Mouse (Mus musculus): Measurements from ENCODE around the gene Cd93. TPM values are rescaled to one million over a fixed set of nuclear protein-coding genes. Genes with fewer than 3 reads are reported as not detected.

The Cd93 gene
- polyA plus RNA-seq, 1 experiment from 2014 or later, result 7.4 TPM

DNA sequence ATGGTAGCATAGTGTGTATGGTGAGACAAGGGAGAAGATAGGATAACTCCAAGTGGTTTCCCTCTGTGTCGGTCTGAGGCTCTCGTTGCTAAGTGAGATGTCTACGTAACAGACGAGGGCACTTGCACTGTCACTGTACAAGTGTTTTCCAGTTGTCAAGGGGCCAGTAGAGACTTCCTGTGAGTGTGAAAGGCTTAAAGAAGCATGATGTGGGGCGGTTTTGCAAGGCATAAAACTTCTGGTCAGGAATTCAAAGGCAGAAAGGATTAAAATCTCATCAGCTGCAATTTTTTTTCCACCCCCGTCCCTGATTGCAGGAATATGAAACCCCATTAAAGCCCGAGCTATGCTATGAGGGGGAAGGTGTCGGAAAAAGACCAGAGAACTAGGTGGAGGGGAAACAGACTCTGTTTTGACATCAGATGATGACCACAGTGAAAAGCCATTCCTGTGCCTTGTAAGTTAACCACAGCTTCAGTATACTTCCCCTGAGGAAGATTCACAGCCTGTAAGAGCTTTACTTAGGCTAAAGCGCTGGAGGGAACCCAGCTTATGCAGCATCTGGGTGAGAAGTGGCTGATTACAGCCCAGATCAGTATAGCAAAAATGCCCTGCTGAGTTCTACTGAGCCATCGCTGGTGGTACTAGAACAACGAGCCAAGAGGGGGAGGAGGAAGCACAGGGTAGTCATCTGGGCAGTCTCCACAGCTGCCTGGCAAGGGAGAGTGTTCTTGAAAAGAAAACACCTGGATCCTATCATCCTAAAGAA, 46.2 kb downstream of the Cd93 start:
- WGBS, result 80% methylated on average over 11 of the region's 11 CpGs
- Histone ChIP-seq H3K27me3 (replicated peaks; ENCODE audit: control insufficient read depth, insufficient read depth, low read length) (peaks cover 14% of the 10 kb centered on the region), H3K4me2 (ENCODE audit: low read length) (no peak overlapping the region), H3K9me3 (ENCODE audit: control insufficient read depth, low read length) (no peaks in the 10 kb centered on the region), H3K27ac (ENCODE audit: low read length) (no peak overlapping the region), H3K4me3 (replicated peaks; ENCODE audit: low read length) (no peak overlapping the region), H3K36me3 (ENCODE audit: control insufficient read depth, insufficient read depth) (no peaks in the 10 kb centered on the region), H3K9ac (replicated peaks; ENCODE audit: low read depth, low read length) (no peak overlapping the region), H3K4me1 (replicated peaks; ENCODE audit: control insufficient read depth, insufficient read depth, low read length) (peaks cover 5% of the 10 kb centered on the region)
- ATAC-seq, result no peak

- 74% methylated on average over 10 of the region's 10 CpGs for WGBS
- peak overlapping the region; percentile 62 for H3K4me3 ChIP-seq (replicated peaks; ENCODE audit: low read length)
- peaks cover 5% of the 10 kb centered on the region for H3K4me1 ChIP-seq (replicated peaks; ENCODE audit: control insufficient read depth, insufficient read depth, low read length)
- peak overlapping the region; percentile 95 for H3K4me2 ChIP-seq (ENCODE audit: low read length)
- H3K36me3 ChIP-seq (ENCODE audit: control insufficient read depth, insufficient read depth), result no peaks in the 10 kb centered on the region
- H3K9me3 ChIP-seq (ENCODE audit: control insufficient read depth, low read length), result no peaks in the 10 kb centered on the region
- H3K9ac ChIP-seq (replicated peaks; ENCODE audit: low read depth, low read length), result no peak overlapping the region
- peak; percentile 18 for ATAC-seq
- peaks cover 14% of the 10 kb centered on the region for H3K27me3 ChIP-seq (replicated peaks; ENCODE audit: control insufficient read depth, insufficient read depth, low read length)
- H3K27ac ChIP-seq (ENCODE audit: low read length), result no peak overlapping the region
Observed at GRCm38 (mm10) chr2:148396209-148396608, 47.2 kb downstream of the Cd93 start.

- H3K4me2 ChIP-seq (ENCODE audit: low read length), result peak within 1 kb of the TSS; percentile 95
- no peaks in the 10 kb centered on the region for H3K9me3 ChIP-seq (ENCODE audit: control insufficient read depth, low read length)
- H3K4me1 ChIP-seq (replicated peaks; ENCODE audit: control insufficient read depth, insufficient read depth, low read length), result peaks cover 5% of the 10 kb centered on the region
- H3K27me3 ChIP-seq (replicated peaks; ENCODE audit: control insufficient read depth, insufficient read depth, low read length), result peaks cover 14% of the 10 kb centered on the region
- H3K27ac ChIP-seq (ENCODE audit: low read length), result no peak within 1 kb of the TSS
- WGBS, result 3% methylated on average over 75 of the region's 83 CpGs
- ATAC-seq, result peak; percentile 92
- peak within 1 kb of the TSS; percentile 62 for H3K4me3 ChIP-seq (replicated peaks; ENCODE audit: low read length)
- no peaks in the 10 kb centered on the region for H3K36me3 ChIP-seq (ENCODE audit: control insufficient read depth, insufficient read depth)
- peak within 1 kb of the TSS; percentile 55 for H3K9ac ChIP-seq (replicated peaks; ENCODE audit: low read depth, low read length)
Observed at GRCm38 (mm10) chr2:148395131-148396051, 48.0 kb downstream of the Cd93 start, which contains the start of gene Sstr4. Sstr4 (plus strand) TSS chr2:148395344.

GRCm38 (mm10) chr2:148393846-148394245, 49.5 kb downstream of the Cd93 start:
- Histone ChIP-seq H3K4me2 (ENCODE audit: low read length) (no peak overlapping the region), H3K27ac (ENCODE audit: low read length) (no peak overlapping the region), H3K9me3 (ENCODE audit: control insufficient read depth, low read length) (no peaks in the 10 kb centered on the region), H3K27me3 (replicated peaks; ENCODE audit: control insufficient read depth, insufficient read depth, low read length) (peaks cover 14% of the 10 kb centered on the region), H3K4me1 (replicated peaks; ENCODE audit: control insufficient read depth, insufficient read depth, low read length) (peaks cover 5% of the 10 kb centered on the region), H3K36me3 (ENCODE audit: control insufficient read depth, insufficient read depth) (no peaks in the 10 kb centered on the region), H3K9ac (replicated peaks; ENCODE audit: low read depth, low read length) (no peak overlapping the region), H3K4me3 (replicated peaks; ENCODE audit: low read length) (no peak overlapping the region)
- ATAC-seq, result no peak

GRCm38 (mm10) chr2:148393149-148393548, 50.2 kb downstream of the Cd93 start:
- peaks cover 5% of the 10 kb centered on the region for H3K4me1 ChIP-seq (replicated peaks; ENCODE audit: control insufficient read depth, insufficient read depth, low read length)
- no peaks in the 10 kb centered on the region for H3K9me3 ChIP-seq (ENCODE audit: control insufficient read depth, low read length)
- H3K9ac ChIP-seq (replicated peaks; ENCODE audit: low read depth, low read length), result no peak overlapping the region
- ATAC-seq, result no peak
- H3K27ac ChIP-seq (ENCODE audit: low read length), result no peak overlapping the region
- H3K4me3 ChIP-seq (replicated peaks; ENCODE audit: low read length), result no peak overlapping the region
- peaks cover 14% of the 10 kb centered on the region for H3K27me3 ChIP-seq (replicated peaks; ENCODE audit: control insufficient read depth, insufficient read depth, low read length)
- H3K4me2 ChIP-seq (ENCODE audit: low read length), result no peak overlapping the region
- no peaks in the 10 kb centered on the region for H3K36me3 ChIP-seq (ENCODE audit: control insufficient read depth, insufficient read depth)
- 67% methylated on average over 1 of the region's 1 CpGs for WGBS

- Histone ChIP-seq H3K4me2 (ENCODE audit: low read length) (no peak overlapping the region), H3K4me3 (replicated peaks; ENCODE audit: low read length) (no peak overlapping the region), H3K9me3 (ENCODE audit: control insufficient read depth, low read length) (no peaks in the 10 kb centered on the region), H3K4me1 (replicated peaks; ENCODE audit: control insufficient read depth, insufficient read depth, low read length) (no peaks in the 10 kb centered on the region), H3K9ac (replicated peaks; ENCODE audit: low read depth, low read length) (no peak overlapping the region), H3K27me3 (replicated peaks; ENCODE audit: control insufficient read depth, insufficient read depth, low read length) (0 out of 2 replicates have a peak, but pooled peaks cover 2% of the 10 kb centered on the region), H3K36me3 (ENCODE audit: control insufficient read depth, insufficient read depth) (no peaks in the 10 kb centered on the region), H3K27ac (ENCODE audit: low read length) (no peak overlapping the region)
- 79% methylated on average over 6 of the region's 6 CpGs for WGBS
- no peak for ATAC-seq
Observed at GRCm38 (mm10) chr2:148387652-148388581, 55.4 kb downstream of the Cd93 start.

GRCm38 (mm10) chr2:148386927-148387326, 56.4 kb downstream of the Cd93 start:
- H3K4me1 ChIP-seq (replicated peaks; ENCODE audit: control insufficient read depth, insufficient read depth, low read length), result no peaks in the 10 kb centered on the region
- no peak overlapping the region for H3K9ac ChIP-seq (replicated peaks; ENCODE audit: low read depth, low read length)
- no peak overlapping the region for H3K4me2 ChIP-seq (ENCODE audit: low read length)
- WGBS, result 93% methylated on average over 2 of the region's 2 CpGs
- no peak for ATAC-seq
- H3K36me3 ChIP-seq (ENCODE audit: control insufficient read depth, insufficient read depth), result no peaks in the 10 kb centered on the region
- H3K27me3 ChIP-seq (replicated peaks; ENCODE audit: control insufficient read depth, insufficient read depth, low read length), result no peaks in the 10 kb centered on the region
- no peaks in the 10 kb centered on the region for H3K9me3 ChIP-seq (ENCODE audit: control insufficient read depth, low read length)
- H3K4me3 ChIP-seq (replicated peaks; ENCODE audit: low read length), result no peak overlapping the region
- H3K27ac ChIP-seq (ENCODE audit: low read length), result no peak overlapping the region

All from forebrain, embryonic 16.5 days (tissue).